Mouse (Mus musculus) spleen, postnatal 10 days (tissue): ENCODE data around the gene Gm20388.
A peak's percentile ranks its signal among the peaks of the same experiment; 100 is the strongest.
"Not testable (repeated sequence)": the region's sequence is repeated elsewhere in the genome, so short reads cannot be mapped to it uniquely, and the experiment has no call there.

ENCODE experiments used
- DNase-seq, 2 experiments: peaks; one replicate each; pipeline ENCODE4 v3.0.0; 2021 to 2022; ENCODE audit warnings: low spot score in 2 of 2

Gene Gm20388

GRCm38 (mm10) chr8:120698426-120698825, 787.8 kb downstream of the Gm20388 start:
- no peak for DNase-seq

GRCm38 (mm10) chr8:120699079-120699478, 788.4 kb downstream of the Gm20388 start:
- DNase-seq: no peak

- DNase-seq: no peak
These were observed 788.9 kb downstream of the Gm20388 start for GRCm38 (mm10) chr8:120699565-120699964.

- DNase-seq: no peak
These were observed 789.4 kb downstream of the Gm20388 start for GRCm38 (mm10) chr8:120700053-120700452.

GRCm38 (mm10) chr8:120701758-120702465, 791.3 kb downstream of the Gm20388 start:
- DNase-seq: peak in 1 of 2 experiments; percentile 74

GRCm38 (mm10) chr8:120704203-120704602, 793.6 kb downstream of the Gm20388 start:
- DNase-seq: no peak

- DNase-seq: no peak
These were observed 794.5 kb downstream of the Gm20388 start for GRCm38 (mm10) chr8:120705163-120705562.

- no peak for DNase-seq
These were observed 795.6 kb downstream of the Gm20388 start for GRCm38 (mm10) chr8:120706193-120706592.

GRCm38 (mm10) chr8:120709176-120709575, 798.5 kb downstream of the Gm20388 start:
- DNase-seq: no peak

GRCm38 (mm10) chr8:120715200-120715599, 804.6 kb downstream of the Gm20388 start:
- DNase-seq: no peak

- DNase-seq: no peak
These were observed 805.5 kb downstream of the Gm20388 start for GRCm38 (mm10) chr8:120715996-120716680.

- no peak for DNase-seq
These were observed 809.1 kb downstream of the Gm20388 start for GRCm38 (mm10) chr8:120719586-120720236.

- no peak for DNase-seq
These were observed 812.4 kb downstream of the Gm20388 start for GRCm38 (mm10) chr8:120723025-120723424.

GRCm38 (mm10) chr8:120724096-120724495, 813.5 kb downstream of the Gm20388 start:
- not testable (repeated sequence) for DNase-seq

- peak in 1 of 2 experiments; percentile 73 for DNase-seq
These were observed 814.4 kb downstream of the Gm20388 start for GRCm38 (mm10) chr8:120724816-120725575.

- DNase-seq: no peak
These were observed 814.9 kb downstream of the Gm20388 start for GRCm38 (mm10) chr8:120725576-120725950.

GRCm38 (mm10) chr8:120726051-120726450, 815.4 kb downstream of the Gm20388 start:
- DNase-seq: no peak

GRCm38 (mm10) chr8:120728488-120729160, 818.0 kb downstream of the Gm20388 start:
- DNase-seq: no peak

- no peak for DNase-seq
These were observed 820.9 kb downstream of the Gm20388 start for GRCm38 (mm10) chr8:120731582-120731981.

- no peak for DNase-seq
These were observed 821.4 kb downstream of the Gm20388 start for GRCm38 (mm10) chr8:120732068-120732467.

GRCm38 (mm10) chr8:120735770-120736481, 825.3 kb downstream of the Gm20388 start, which contains the start of gene Irf8:
Gene Irf8, plus strand, starts transcription at chr8:120736358.
- DNase-seq: peak; percentile 61 to 85
